26 mouse cellular contexts compared by ENCODE assay signal in the genomic region with DNA sequence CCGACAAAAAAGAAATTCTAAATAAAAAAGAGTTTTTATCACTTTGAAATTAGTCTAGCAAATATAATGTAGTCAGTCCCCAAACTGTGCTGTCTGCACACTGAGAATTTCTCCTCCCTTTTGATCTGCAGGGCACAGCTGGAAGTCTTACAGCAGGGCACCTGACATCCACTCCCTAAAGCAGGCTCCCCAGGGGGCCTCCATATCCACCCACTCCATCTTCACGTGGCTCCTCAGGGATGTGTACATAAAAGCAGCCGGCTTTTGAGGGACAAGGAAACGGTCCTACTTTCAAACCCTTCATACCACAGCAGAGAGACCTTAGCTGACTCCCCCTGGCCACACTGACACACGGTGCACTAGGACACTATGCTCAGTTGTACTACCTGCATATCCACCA.
DNase-seq lines count a peak whose midpoint lies in the region; ATAC-seq lines count a peak whose summit lies in the region.
"Had no signal": no experiment of that assay in that cellular context is flagged by ENCODE, and none has a peak within 500 bp of the region (broad histone marks: within the 10 kb centered on the region; RNA-seq: fewer than 3 reads in every experiment).

No protein-coding gene starts in this region.

- no peaks in the 10 kb centered on the region for H3K4me1 ChIP-seq in embryonic facial prominence, embryonic 13.5 days
- H3K4me1 ChIP-seq in embryonic facial prominence, embryonic 10.5 days, result no peaks in the 10 kb centered on the region; the same call in 1 of the 2 replicates
- peaks cover 13% of the 10 kb centered on the region for H3K4me1 ChIP-seq in kidney, embryonic 15.5 days
- peaks cover 21% of the 10 kb centered on the region for H3K4me1 ChIP-seq in neural tube, embryonic 13.5 days (replicated peaks)
- H3K4me1 ChIP-seq in neural tube, embryonic 15.5 days, result peaks cover 22% of the 10 kb centered on the region
- H3K4me1 ChIP-seq: embryonic facial prominence, embryonic 12.5 days; forebrain, embryonic 10.5 days; limb, embryonic 15.5 days; liver, embryonic 13.5 days had no signal

- no peaks in the 10 kb centered on the region for H3K36me3 ChIP-seq in embryonic facial prominence, embryonic 13.5 days
- H3K36me3 ChIP-seq in embryonic facial prominence, embryonic 10.5 days (replicated peaks), result no peaks in the 10 kb centered on the region
- H3K36me3 ChIP-seq in kidney, embryonic 15.5 days, result no peaks in the 10 kb centered on the region
- no peaks in the 10 kb centered on the region for H3K36me3 ChIP-seq in neural tube, embryonic 13.5 days
- no peaks in the 10 kb centered on the region for H3K36me3 ChIP-seq in neural tube, embryonic 15.5 days
- H3K36me3 ChIP-seq: embryonic facial prominence, embryonic 12.5 days; limb, embryonic 15.5 days; liver, embryonic 13.5 days had no signal

- H3K4me3 ChIP-seq in embryonic facial prominence, embryonic 13.5 days, result no peak overlapping the region
- no peak overlapping the region for H3K4me3 ChIP-seq in embryonic facial prominence, embryonic 10.5 days
- no peak overlapping the region for H3K4me3 ChIP-seq in kidney, embryonic 15.5 days (replicated peaks)
- no peak overlapping the region for H3K4me3 ChIP-seq in neural tube, embryonic 13.5 days
- no peak overlapping the region for H3K4me3 ChIP-seq in neural tube, embryonic 15.5 days (replicated peaks)
- H3K4me3 ChIP-seq: embryonic facial prominence, embryonic 12.5 days; forebrain, embryonic 10.5 days; limb, embryonic 10.5 days; limb, embryonic 15.5 days; liver, embryonic 13.5 days had no signal

- no peaks in the 10 kb centered on the region for H3K9me3 ChIP-seq in embryonic facial prominence, embryonic 13.5 days
- H3K9me3 ChIP-seq in embryonic facial prominence, embryonic 10.5 days, result no peaks in the 10 kb centered on the region
- no peaks in the 10 kb centered on the region for H3K9me3 ChIP-seq in kidney, embryonic 15.5 days (replicated peaks)
- no peaks in the 10 kb centered on the region for H3K9me3 ChIP-seq in neural tube, embryonic 13.5 days
- no peaks in the 10 kb centered on the region for H3K9me3 ChIP-seq in neural tube, embryonic 15.5 days (replicated peaks)
- H3K9me3 ChIP-seq: embryonic facial prominence, embryonic 12.5 days; forebrain, embryonic 10.5 days; limb, embryonic 10.5 days; limb, embryonic 15.5 days; liver, embryonic 13.5 days had no signal

- no peak overlapping the region for H3K27ac ChIP-seq in embryonic facial prominence, embryonic 13.5 days
- H3K27ac ChIP-seq in embryonic facial prominence, embryonic 10.5 days (replicated peaks), result no peak overlapping the region
- no peak overlapping the region for H3K27ac ChIP-seq in kidney, embryonic 15.5 days
- peak overlapping the region; percentile 49; the same call in 1 of the 2 replicates for H3K27ac ChIP-seq in neural tube, embryonic 13.5 days (replicated peaks)
- no peak overlapping the region for H3K27ac ChIP-seq in neural tube, embryonic 15.5 days (replicated peaks)
- H3K27ac ChIP-seq: embryonic facial prominence, embryonic 12.5 days; forebrain, embryonic 10.5 days; limb, embryonic 15.5 days; liver, embryonic 13.5 days had no signal

- H3K27me3 ChIP-seq in embryonic facial prominence, embryonic 13.5 days, result no peaks in the 10 kb centered on the region
- no peaks in the 10 kb centered on the region for H3K27me3 ChIP-seq in embryonic facial prominence, embryonic 10.5 days (replicated peaks; ENCODE audit: low read depth, poor library complexity, severe bottlenecking)
- no peaks in the 10 kb centered on the region for H3K27me3 ChIP-seq in kidney, embryonic 15.5 days
- H3K27me3 ChIP-seq in neural tube, embryonic 13.5 days, result no peaks in the 10 kb centered on the region
- no peaks in the 10 kb centered on the region for H3K27me3 ChIP-seq in neural tube, embryonic 15.5 days (replicated peaks)
- H3K27me3 ChIP-seq: embryonic facial prominence, embryonic 12.5 days; limb, embryonic 15.5 days; liver, embryonic 13.5 days had no signal

- no peak overlapping the region for H3K4me2 ChIP-seq in embryonic facial prominence, embryonic 13.5 days
- H3K4me2 ChIP-seq in kidney, embryonic 15.5 days, result no peak overlapping the region
- no peak overlapping the region for H3K4me2 ChIP-seq in neural tube, embryonic 13.5 days
- H3K4me2 ChIP-seq in neural tube, embryonic 15.5 days, result no peak overlapping the region
- H3K4me2 ChIP-seq: embryonic facial prominence, embryonic 12.5 days; limb, embryonic 15.5 days; liver, embryonic 13.5 days had no signal

- DNase-seq in embryonic facial prominence, embryonic 10.5 days (ENCODE audit: low spot score), result no peak
- DNase-seq in kidney, adult 9 months, result no peak
- DNase-seq in spleen, adult 18-20 months, result no peak
- DNase-seq: adrenal gland, adult 2 months; adrenal gland, postnatal 36 days; cerebellum, adult 8-10 months; cerebellum, postnatal 36 days; forebrain, postnatal 0 days; gastrocnemius, postnatal 10 days; heart, postnatal 14 days; kidney, adult 18-20 months; kidney, postnatal 10 days; liver, embryonic 13.5 days; lung, adult 18-20 months; lung, postnatal 10 days; right cerebral cortex, adult 18-20 months; thymus, adult 18-20 months; thymus, postnatal 25 days had no signal

- WGBS in embryonic facial prominence, embryonic 13.5 days, result 64% methylated on average over 5 of the region's 5 CpGs
- 62% methylated on average over 5 of the region's 5 CpGs for WGBS in embryonic facial prominence, embryonic 10.5 days
- WGBS in kidney, embryonic 15.5 days, result 40% methylated on average over 5 of the region's 5 CpGs
- 55% methylated on average over 5 of the region's 5 CpGs for WGBS in neural tube, embryonic 13.5 days
- 38% methylated on average over 5 of the region's 5 CpGs for WGBS in neural tube, embryonic 15.5 days

- H3K9ac ChIP-seq in embryonic facial prominence, embryonic 13.5 days, result no peak overlapping the region
- H3K9ac ChIP-seq in kidney, embryonic 15.5 days, result no peak overlapping the region
- no peak overlapping the region for H3K9ac ChIP-seq in neural tube, embryonic 13.5 days
- no peak overlapping the region for H3K9ac ChIP-seq in neural tube, embryonic 15.5 days (replicated peaks)
- H3K9ac ChIP-seq: embryonic facial prominence, embryonic 12.5 days; forebrain, postnatal 0 days; limb, embryonic 15.5 days; liver, embryonic 13.5 days had no signal

- ATAC-seq in embryonic facial prominence, embryonic 13.5 days (ENCODE audit: insufficient number of reproducible peaks, insufficient read depth, low FRiP score, low TSS enrichment, low read depth), result 0 out of 2 replicates have a peak, but pooled peaks have one; percentile 43
- peak; percentile 54; the same call in 1 of the 2 replicates for ATAC-seq in kidney, embryonic 15.5 days (replicated peaks; ENCODE audit: low FRiP score)
- ATAC-seq in neural tube, embryonic 13.5 days (ENCODE audit: low read depth), result peak; percentile 53
- ATAC-seq in neural tube, embryonic 15.5 days (ENCODE audit: low FRiP score), result no peak
- ATAC-seq: forebrain, postnatal 0 days had no signal
